Mouse (Mus musculus) layer of hippocampus, postnatal 14 days (tissue): Measurements from ENCODE around the gene Gm20708. TPM values are rescaled to one million over a fixed set of nuclear protein-coding genes. Genes with fewer than 3 reads are reported as not detected.
A peak's percentile ranks its signal among the peaks of the same experiment; 100 is the strongest.
"Not testable (repeated sequence)": the region's sequence is repeated elsewhere in the genome, so short reads cannot be mapped to it uniquely, and the experiment has no call there.

Experiments used
- DNase-seq, 2 experiments: peaks; one replicate each; pipeline ENCODE4 v3.0.0; 2021 to 2022; ENCODE audit warnings: low spot score in 2 of 2, mixed read lengths in 1 of 2
- total RNA-seq, 2 experiments: library from RNA; stranded (reverse); gene quantifications; 2 replicates each; pipeline ENCODE4 v1.2.3; 2021

The Gm20708 gene
- total RNA-seq, 2 experiments from 2014 or later = 2.8 to 3.2 TPM

- DNase-seq = no peak
Measured at GRCm38 (mm10) chr11:117780582-117781111, 28.8 kb upstream of the Gm20708 start.

- no peak for DNase-seq
Measured at GRCm38 (mm10) chr11:117781199-117781821, 28.2 kb upstream of the Gm20708 start.

DNA sequence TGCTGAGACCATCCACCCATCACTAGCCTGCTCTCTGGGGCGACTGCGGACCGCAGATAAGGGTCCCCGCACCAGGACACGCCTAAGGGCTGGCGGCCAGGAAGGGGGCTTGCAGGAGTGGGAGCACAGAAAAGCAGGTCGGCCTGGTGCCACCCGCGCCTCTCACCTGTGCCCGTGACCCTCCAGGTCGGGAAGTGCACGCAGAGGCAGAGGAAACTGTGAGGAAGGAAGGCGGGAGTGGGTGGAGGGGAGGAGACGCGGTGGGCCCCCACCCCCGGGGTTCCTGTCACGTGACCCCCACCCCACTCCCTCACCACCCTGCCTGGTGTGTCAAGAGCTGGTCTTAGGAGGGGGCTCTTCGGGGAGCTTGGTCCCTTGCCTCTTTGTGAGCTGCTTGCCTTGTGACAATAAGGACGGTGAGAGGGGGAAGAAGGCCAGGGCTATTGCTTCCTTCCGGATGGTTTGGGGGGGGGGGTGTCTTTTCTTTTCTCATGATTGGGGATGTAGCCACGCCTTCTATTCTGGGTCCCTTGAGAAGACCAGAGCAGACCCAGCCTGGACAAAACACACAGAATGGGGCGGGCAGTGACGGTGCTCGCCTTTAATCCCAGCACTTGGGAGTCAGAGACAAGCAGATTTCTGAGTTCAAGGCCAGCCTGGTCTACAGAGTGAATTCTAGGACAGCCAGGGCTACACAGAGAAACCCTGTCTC is 27.3 kb upstream of the Gm20708 start, which contains the start of the genes Tmc8 and Tmc6:
Gene Tmc8 (plus strand): TSS at position 84 of the 712 bp plus-strand sequence.
Gene Tmc6 (minus strand): TSS at position 206 of the 712 bp plus-strand sequence.
- no peak for DNase-seq

DNA sequence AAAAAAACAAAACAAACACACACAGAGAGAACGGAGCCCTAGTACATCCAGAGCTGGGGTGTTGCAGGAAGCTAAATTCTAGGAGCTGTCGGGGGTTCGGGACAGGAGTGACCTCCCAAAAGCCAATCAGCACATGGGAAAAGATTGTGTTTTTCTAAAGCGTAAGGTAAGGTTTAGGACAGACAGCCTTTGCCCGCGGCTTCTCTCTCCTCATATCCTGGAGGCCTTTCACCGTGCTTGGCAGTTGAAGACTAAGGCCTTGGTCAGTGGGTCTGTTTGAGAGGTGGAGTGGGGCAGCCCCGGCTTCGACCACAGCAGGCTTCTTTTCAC is 26.8 kb upstream of the Gm20708 start:
- DNase-seq = no peak

DNA sequence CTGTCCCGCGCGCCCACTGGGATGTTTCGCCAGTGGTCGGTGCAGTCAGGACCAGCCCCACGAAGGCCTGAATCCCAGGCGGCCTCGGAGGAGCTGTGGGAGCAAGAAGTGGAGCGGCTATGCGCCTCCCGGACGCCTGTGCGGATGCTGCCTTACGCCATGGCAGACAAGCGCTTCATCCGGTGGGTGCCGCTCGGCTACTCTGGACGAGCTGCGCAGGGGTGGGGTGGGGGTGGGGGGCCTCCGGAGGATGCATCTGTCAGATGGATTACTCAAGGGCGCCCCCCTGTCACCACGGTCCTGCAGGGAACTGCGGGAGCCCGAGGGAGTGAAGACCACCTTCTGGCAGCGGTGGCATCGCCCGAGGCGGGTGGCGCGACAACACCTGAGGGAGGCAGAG is 26.4 kb upstream of the Gm20708 start:
- peak; percentile 61 to 67 for DNase-seq

DNA sequence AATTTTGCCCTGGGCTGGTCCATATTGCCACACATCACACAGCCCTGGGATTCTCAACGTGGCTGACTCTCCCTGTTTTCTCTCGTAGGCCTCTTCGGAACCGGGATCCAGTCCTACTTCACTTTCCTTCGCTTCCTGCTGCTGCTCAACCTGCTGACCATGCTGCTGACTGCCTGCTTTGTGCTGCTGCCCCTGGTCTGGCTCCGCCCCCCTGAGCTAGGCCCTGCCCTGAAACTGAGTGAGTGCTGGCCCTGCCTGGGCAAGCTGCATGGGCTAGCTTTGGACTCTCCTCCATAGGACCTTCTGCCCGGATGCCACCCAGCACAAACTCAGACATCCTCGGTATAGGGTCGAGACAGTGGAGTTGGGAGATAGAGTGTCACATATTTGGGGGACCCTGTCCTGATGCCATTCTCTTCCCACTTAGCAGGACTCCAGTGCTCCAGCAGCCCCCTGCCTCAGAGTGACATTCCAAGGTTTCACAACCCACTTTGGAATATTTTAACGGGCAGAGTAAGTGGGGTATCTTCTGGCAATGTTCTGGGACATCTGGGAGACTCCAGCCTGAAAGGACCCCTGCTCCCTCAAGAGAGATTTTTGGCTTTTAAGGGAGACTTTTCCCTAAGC is 25.7 kb upstream of the Gm20708 start:
- no peak for DNase-seq

GRCm38 (mm10) chr11:117786294-117786693 is 23.2 kb upstream of the Gm20708 start:
- DNase-seq = no peak

- DNase-seq = not testable (repeated sequence)
Measured at GRCm38 (mm10) chr11:117788481-117788880, 21.0 kb upstream of the Gm20708 start.

GRCm38 (mm10) chr11:117790286-117790685 is 19.2 kb upstream of the Gm20708 start:
- DNase-seq = peak in 1 of 2 experiments; percentile 49

- DNase-seq = no peak
Measured at GRCm38 (mm10) chr11:117790703-117791440, 18.6 kb upstream of the Gm20708 start.

DNA sequence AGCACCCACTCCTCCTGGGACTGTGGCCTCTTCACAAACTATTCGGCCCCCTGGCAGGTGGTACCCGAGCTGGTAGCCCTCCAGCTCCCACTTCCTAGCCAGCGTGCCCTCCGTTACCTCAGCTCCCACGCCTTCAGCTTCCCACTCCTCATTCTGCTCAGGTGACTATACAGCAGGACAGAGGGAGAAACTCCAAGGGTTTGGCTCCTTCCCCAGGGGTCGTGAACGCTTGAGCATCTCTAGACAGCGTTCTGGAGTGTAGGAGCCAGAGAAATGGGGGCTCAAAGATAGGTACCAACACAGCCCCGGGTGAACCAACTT is 18.1 kb upstream of the Gm20708 start:
- no peak for DNase-seq

GRCm38 (mm10) chr11:117792281-117792888 is 17.1 kb upstream of the Gm20708 start:
- DNase-seq = no peak

GRCm38 (mm10) chr11:117794035-117794551 is 15.4 kb upstream of the Gm20708 start:
- DNase-seq = no peak

DNA sequence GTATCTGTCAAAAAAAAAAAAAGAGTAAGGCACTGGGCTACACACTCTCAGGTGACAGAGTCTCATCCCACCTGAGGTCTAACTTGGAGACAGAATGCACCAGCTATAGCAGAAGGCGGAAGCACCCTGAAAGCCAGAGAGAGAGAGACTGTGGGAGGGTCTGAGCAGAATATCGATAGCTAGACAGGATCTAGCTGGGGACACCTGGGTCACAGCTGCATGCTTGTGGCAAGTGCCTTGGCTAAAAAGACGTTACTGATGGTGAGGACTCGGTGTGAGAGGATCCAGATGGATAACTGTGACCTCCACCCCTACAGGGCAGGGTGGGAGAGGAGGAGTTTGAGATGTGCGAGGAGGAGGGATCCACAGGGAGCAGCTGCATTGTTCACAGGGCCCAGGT is 12.5 kb upstream of the Gm20708 start:
- DNase-seq = no peak

- no peak for DNase-seq
Measured at GRCm38 (mm10) chr11:117797511-117798159, 11.8 kb upstream of the Gm20708 start, which contains the start of gene 6030468B19Rik. 6030468B19Rik (plus strand) TSS chr11:117797660.

DNA sequence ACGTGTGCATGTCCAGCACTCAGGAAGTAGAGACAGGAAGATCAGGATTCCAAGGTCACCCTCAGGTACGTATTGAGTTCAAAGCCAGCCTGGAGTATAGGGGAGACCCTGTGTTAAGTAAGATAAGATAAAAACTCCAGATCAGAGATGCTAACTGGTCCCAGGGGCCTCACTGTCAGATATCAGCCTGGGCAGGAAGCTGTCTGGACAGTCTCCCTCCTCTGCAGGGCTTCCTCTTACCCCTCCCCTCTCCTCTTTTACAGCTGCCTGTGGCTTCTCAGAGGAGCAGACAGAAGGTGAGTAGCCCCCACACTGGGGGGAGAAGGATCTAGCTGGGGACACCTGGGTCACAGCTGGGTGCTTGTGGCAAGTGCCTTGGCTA is 11.3 kb upstream of the Gm20708 start:
- DNase-seq = no peak

GRCm38 (mm10) chr11:117799174-117799573 is 10.3 kb upstream of the Gm20708 start:
- DNase-seq = no peak

DNA sequence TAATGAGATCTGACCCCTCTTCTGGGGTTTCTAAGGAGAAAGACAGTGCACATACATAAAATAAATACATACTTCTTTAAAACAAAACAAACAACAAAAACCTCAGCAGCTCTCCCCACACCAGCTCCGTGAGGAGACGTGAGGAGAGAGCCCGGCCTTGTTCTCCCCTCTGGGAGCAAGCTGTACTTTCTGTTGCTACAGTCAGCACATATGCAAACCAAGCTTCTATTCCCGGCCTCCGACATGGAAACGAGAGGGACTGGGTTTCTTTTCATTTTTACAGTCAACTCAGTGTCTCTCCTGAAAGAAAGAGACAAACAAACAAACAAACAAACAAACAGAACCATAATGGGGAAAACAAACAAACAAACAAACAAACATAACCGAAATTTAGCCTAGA is 9.4 kb upstream of the Gm20708 start:
- no peak for DNase-seq

DNA sequence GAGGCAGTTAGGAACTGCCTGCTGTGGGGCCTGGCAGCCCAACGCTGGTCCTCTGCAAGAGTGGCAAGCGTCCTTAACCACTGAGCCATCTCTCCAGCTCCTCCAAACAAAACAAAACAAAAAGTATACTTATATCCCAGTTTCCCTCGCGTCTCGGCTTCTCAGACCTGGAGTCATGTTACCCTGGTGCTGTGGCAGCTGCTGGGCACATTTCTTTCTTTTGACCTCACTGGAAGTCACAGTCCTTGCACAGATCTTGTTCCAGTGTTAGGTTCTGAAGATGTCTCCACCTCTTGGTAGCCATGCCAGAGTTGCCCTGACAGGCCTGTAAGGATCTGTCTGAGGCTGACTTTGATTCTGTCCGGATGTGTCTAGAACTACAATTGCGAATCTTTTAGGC is 7.8 kb upstream of the Gm20708 start:
- no peak for DNase-seq

DNA sequence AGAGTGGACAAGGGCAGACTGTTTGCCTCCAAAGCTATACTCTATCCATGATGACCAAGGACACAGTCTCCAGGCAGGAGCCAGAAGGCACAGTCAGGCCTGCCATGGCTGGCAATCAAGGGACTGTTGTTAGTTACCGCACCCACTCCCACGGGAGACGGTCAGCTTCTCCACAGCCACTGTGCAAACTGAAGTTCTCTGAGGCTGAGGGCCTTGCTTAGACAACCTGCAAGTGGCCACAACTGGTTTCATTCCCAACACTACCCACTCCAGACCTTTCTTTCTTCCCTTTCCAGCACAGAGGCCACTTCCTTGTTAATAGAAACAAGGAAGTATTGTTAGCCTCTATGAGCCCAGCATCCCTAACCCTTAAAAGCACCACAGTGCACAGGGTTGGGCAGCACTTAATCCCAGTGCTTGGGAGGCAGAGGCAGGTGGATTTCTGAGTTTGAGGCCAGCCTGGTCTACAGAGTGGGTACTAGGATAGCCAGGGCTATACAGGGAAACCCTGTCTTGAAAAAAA is 6.2 kb upstream of the Gm20708 start:
- no peak for DNase-seq
